Mouse (Mus musculus) kidney, adult 9 months (tissue): ENCODE measurements around the gene Pcnx2.

ENCODE experiments used
- DNase-seq: peaks from one replicate; pipeline ENCODE4 v3.0.0; 2022

The Pcnx2 gene

DNA sequence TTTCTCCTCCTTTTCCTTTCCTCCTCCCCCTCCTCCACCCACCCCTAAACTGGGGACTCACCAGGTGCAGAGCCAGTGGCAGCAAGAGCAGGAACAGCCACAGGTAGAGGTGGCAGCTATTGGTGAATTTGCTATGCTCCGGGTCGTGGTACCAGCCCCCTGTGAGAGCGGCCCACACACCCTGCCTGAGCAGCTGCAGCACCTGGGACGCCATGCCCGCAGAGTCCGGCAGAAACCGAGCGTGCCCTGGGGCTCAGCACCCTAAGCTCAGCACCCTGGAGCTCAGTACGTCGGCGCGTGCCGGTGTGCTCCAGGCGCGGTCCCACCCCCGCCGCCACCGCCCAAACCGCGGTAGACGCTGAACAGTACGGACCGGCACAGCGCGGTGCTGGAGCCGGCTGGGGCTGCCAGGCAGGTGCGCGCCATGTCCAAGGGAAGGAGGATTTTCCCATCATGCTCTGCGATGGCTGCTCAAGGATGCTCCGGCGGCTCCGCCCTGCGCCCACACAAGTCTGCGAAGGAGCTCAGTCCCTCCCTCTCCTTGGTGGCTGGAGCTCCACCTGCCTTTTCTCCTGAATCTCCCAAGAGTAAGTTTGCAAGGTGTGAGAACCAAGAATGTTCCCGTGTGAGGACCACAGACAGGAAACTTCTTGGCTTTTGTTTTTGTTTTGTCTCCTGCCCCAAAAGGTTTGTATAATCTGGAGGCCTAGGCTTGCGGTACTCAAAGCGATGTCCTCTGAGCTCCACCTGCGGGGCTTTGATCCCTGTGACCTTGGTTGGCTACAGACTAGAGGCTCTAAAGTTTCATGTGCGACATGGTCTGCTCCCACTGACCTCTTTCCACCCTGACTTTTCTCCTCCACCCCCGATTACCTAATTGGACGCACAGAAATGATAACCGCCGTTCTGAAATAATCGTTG lies at the start of gene Pcnx2:
Pcnx2 (minus strand) TSS at position 450 of the 921 bp plus-strand sequence.
- DNase-seq: no peak

DNA sequence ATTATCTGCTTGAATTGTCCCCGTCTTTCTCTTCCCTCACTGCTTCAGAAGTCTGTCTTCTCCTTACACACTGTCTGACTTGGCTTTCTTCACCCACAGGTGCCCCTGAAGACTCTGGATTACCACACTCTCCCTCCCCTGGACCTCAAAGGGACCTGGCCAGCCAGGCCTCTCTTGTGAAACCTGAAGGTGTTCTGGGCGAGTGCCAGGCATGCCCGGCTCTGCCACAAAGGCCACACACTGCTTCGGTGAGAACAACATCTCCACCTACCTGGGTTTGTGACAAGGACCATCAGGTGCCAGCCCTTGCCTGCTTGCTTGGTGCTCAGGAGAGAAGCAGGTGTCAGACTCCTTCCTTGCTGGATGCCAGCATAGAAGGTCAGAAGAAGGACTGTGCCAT lies 46.4 kb upstream of the Pcnx2 start:
- DNase-seq: no peak

DNA sequence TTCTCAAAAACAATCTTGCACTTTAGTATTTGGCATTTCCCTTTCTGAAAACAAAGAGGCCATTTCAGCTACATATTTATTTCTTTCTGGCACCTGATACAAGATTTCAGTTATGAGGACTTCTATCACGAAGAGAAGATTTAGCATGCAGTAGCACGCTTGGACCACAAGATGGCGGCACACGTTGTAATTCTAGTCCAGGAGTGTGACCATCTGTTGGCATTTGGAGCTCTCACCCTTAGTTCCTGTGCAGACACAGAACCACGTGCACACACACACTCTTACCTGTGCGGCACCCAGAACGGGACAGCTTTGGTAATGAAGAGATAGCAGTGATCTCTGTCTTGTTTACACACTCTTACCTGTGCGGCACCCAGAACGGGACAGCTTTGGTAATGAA lies 37.5 kb upstream of the Pcnx2 start:
- DNase-seq: peak; percentile 76

DNA sequence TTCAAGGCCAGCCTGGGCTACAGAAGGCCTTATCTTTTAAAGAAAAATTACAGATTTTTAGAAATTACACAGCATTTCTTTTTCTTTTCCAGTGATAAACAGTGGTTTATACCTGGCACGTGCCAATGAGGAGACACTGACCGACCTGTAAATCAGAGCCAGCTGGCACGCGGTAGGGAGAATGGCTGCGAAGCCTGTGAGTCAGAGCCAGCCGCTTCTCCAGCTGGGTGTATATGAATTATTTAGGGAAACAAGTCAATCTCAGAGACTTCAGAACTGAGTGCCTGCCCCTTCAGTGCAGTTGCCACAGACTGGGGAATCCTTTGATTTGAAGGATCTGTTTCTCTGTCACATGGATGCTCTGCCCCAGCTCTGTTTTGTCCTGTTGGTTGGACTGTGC lies 33.7 kb upstream of the Pcnx2 start:
- no peak for DNase-seq

DNA sequence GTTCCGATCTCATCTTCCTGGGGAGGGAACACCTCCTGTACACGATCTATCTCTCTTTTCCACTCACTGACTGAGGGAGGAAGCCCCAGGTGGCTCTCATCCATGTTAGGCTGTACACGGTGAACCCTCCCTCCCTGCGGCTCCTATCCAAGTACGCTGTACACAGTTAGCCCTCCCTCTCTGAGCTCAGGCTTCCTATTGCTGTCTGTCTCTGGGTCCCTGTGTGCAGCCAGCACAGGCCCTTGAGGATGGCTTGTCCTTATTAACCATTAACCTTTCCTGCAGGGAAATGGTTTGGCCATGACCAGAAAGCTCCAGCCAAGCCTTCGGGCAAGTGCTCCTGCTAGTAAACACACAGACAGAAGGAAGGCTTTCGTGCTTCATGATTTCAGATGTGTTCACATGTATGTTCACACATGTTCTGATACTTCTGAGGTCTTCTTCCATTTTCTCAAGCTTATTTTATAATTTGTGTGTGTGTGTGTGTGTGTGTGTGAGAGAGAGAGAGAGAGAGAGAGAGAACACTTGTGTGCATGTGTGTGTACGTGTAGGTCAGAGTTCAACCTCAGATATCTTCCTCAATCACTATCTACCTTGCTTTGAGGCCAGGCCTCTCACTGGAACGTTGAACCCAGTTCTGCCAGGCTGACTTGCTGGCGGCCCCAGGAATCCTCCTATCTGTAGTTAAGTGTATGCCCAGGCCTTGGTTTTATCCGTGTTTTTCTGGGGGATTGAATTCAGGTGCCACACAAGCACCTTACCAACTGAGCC lies 32.3 kb upstream of the Pcnx2 start:
- DNase-seq: peak; percentile 85

DNA sequence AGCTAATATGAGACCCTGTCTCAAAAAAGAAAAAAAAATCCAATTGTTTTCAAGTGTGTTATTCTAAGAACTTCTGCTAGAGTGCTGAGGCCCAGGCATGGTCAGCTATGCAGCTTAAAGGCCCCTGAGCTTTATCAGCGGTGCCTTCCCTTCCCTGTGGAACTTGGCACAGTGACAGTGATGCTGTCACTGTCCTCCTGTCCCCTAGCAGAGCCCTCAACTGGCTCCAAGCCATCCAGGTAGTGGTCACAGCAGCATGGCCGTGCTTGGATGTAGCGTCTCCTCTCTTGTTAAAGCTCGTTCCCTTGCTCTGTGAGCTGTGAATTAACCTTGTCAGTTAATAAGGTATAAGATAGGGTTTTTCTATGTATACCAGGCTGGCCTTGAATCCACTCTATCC lies 28.5 kb upstream of the Pcnx2 start:
- DNase-seq: no peak

DNA sequence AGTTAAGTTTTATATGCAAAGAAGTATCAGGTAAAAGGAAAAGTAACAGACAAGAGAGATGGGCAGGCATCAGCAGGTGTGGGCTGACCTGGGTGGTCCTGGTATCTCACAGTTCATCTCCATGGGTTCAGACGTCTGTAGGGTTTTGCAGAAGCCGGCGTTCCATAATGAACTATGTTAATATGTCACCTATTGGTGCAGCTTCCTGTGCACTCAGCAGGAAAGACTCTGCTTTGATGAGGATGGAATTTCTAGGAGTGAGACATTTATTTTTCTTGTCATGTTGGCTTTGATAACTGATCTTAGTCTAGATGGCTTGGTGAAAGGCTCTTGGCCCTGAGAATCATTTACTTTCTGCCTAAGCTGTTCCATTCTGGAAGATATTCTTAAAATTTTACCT lies 24.2 kb upstream of the Pcnx2 start:
- DNase-seq: peak; percentile 64

DNA sequence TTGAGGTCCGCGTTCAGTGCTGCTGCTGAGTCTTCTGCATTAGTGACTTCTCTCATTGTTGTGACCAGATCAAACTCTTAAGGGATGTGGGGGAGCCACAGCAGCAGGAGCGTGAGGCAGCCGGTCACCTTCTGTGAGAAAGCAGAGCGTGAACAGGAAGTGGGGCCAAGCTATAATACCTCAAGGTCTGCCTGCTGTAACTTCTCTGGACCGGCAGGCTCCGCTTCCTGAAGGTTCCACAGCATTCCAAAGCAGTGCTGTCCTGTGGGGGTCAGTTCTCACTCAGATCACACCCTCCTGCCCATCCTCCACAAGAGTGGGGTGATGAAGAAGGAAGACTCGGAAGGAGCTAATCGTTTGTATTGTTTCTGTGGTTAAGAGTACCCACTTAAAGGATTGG lies 22.6 kb upstream of the Pcnx2 start:
- no peak for DNase-seq

DNA sequence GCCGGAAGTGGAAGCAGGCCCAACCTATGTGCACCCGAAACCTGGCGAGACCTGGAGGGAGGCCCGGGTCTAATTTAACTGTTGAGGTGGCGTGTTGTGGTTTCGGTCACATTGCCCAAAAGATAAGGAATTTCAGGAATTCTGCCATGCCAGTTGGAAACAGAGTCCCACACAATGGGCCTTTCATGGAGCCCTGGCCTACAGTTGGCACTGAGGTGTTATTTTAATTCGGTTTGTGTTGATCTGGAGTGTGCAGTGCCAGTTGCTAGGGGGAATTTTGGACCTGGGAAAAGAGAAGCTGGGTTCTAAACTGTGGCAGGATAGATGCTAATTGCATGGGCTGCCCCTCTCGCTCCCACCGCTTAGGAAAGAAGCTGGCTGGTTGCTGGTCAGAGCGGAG lies 22.2 kb upstream of the Pcnx2 start:
- no peak for DNase-seq

DNA sequence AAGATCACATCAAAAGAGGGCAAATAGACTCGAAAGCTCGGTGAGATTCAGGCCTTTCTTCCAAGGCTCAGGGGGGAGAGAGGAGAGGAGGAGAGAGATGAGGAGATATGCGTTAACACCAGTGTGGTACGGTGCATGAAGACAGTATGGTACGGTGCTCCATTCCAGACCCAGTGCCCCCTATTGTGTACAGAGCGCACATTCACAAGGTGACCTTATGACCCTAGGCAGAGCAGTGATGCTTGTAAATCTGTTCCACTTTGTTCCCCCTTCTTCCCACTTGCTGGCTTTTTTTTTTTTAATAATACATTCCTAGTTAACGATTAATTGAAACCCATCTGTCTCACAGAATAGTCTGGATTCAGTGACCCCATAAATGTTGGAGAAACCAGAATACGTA lies 21.4 kb upstream of the Pcnx2 start:
- no peak for DNase-seq

DNA sequence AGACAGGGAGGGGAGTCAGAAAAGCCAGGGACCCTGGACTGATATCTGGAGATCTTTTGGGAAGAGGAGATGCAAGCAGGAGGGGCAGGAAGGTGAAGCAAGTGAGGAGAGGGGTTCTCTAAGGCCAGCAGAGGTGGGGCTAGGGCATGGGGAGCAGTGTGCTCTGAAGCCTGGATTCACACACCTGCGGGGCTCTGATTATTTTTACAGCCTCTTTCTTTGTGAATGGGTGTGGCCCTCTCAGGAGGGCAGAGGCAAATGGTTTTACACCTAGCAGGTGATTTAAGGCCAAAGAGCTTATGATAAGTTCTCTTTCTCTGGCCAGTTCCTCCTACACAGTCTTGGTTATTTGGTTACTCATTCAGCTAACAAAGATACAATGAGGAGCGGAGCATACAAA lies 20.6 kb upstream of the Pcnx2 start:
- no peak for DNase-seq

DNA sequence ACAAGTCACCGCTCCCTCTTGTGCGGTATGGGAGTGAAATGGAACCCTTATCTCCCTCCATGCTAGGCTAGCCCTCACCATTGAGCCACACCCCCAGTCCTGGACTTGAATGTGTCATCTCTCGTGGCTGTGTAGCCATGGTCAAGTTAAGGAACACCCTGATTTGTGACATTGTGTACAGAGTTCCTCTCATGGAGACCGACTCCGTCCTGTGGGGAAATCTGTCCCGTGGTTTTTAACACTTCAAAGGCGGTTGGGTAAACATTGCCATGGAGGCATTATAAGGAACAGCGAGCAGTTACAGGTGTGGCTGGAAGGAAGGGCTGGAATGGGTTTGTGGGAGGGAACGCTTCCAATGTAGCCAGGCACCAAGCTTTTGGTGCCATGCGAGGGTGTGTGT lies 18.9 kb upstream of the Pcnx2 start:
- DNase-seq: no peak

DNA sequence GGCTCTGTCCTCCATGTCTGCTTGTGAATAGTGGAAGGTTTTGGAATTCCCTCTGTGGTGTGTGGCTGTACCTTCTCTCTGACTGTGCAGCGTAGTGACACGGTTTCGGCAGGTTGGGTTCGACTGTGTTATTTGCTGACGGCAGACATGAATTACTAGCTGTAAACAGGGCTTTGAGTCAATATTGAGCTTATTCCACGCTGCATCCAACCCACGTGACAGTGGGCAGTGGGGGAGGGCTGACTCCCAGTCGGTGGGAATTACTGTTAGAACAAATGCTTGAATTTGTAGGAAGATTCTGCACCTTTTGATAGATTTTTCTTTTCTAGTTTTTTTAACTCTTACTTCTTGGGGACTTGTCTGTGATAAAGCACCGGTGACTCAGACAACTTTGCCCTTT lies 16.3 kb upstream of the Pcnx2 start:
- no peak for DNase-seq

DNA sequence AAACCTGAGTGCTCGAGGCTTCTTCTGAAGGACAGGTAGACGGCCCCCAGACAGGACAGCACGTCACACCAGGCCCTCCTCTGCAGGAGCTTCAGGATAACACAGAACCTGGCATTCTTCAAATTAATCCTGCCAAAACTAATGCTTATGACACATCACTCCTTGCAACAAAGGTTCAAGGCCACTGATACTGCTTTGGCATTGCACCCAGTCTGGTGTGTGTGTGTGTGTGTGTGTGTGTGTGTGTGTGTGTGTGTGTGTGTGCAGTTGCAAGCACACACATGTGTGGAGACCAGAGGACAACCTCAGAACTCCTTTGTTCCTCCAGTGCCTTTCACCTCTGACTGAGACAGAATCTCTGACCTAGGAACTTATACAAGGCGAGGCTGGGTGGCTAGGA lies 15.1 kb upstream of the Pcnx2 start:
- no peak for DNase-seq

DNA sequence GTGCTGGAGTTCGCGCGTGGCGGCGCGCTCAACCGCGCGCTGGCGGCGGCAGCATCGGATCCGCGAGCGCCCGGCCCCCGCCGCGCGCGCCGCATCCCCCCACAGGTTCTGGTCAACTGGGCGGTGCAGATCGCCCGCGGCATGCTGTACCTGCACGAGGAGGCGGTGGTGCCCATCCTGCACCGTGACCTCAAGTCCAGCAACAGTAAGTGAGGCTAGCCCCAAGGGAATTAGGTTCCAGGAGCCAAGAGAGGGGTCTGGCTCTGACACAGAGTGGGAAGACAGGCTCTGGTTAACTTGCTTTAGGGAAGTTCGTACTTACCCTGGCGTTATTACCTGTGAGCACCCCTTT lies 13.1 kb upstream of the Pcnx2 start:
- no peak for DNase-seq

DNA sequence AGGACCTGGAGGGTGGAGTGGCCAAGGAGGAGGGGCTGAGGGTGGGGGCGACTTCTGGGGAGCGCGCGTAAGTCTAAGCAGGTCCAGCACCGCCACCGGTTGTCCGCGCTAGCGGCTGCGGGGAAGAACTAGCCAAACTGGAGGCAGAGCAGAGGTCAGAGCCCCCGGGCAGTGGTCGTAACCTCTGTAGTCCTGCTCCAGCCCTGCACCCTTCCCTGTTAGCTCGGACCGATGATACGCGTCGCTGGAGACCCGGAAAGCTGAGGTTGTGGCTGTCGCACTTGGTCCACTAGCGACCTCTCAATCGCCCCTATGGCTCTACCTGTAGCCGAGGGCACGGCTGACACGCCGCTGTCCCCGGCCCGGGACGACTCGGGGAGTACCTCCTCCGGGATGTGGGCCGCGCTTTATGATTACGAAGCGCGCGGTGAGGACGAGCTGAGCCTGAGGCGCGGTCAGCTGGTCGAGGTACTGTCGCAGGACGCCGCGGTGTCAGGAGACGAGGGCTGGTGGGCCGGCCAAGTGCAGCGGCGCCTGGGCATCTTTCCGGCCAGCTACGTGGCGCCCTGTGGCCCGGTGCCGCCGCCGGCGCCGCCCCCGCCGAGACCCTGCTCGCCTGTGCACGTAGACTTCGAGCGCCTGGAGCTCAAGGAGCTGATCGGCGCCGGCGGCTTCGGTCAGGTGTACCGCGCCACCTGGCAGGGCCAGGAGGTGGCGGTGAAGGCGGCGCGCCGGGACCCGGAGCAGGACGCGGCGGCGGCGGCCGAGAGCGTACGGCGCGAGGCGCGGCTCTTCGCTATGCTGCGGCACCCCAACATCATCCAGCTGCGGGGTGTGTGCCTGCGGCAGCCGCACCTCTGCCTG lies 12.5 kb upstream of the Pcnx2 start, which contains the start of gene Map3k21:
Map3k21 (plus strand) TSS at position 86 of the 864 bp plus-strand sequence.
- no peak for DNase-seq

DNA sequence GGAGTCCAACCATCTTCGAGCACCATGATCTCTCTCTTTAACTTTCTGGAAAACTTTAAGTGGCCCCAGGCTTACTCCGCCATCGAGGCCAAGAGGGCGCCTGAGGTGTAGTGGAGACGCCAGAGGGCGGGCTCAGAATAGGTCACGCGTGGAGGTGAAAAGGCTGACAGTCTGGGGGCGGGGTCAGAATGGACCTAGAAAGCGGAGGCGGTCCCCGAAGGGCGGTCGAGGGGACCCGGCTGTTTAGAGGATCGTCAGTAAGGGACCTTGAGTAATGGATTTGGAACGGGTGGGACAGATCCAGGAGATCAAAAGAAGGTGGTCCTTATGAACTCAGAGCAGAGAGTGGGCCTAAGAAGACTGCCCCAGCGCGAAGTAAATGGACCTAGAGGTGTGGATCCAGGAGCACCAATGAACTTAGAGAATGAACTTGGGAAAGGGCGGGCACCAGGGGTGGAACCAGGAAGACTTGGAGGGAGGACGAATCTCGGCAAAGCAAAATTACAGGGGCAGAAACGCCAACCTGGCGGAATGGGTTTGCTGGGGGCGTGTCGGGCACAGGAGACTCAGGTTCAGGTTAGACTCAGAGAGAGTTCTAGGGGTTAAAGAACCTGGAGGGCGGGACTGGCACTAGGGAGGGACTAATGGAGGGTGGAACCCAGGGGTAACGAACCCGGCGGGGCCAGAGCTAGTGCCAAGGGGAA lies 11.7 kb upstream of the Pcnx2 start:
- peak; percentile 97 for DNase-seq

DNA sequence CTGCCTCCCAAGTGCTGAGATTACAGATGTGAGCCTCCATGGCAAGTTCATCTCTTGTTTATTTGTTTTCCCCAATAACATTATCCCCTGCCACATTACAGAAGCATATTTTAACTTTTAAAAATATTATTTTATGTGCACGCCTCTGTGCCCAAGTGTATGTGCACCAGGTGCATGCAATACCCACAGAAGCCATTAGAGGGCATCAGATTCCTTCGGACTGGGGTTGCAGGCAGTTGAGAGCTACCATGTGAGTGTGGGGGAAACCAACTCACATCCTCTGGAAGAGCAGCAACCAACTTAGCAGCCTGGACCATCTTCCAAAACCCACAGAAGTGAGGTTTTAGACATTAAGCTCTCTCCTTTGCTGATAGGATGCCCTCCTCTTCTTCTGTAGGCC lies 9.2 kb upstream of the Pcnx2 start:
- DNase-seq: no peak

DNA sequence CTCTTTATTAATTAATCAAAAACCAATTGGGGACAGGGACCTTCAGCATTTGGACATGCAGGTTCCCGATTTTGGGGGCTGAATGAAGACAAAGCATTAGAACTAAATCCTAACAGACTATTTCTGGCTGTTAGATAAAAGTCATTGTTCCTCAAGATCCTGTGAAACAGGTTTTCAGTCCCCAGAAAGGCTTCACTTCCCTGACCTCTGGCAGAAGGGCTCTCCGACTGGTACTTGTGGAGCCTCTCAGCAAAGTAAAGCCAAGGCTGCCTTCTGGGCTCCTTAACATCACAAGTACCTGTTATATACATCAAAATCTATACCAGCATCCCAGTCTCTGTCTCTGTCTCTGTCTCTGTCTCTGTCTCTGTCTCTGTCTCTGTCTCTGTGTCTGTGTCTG lies 7.2 kb upstream of the Pcnx2 start:
- no peak for DNase-seq

DNA sequence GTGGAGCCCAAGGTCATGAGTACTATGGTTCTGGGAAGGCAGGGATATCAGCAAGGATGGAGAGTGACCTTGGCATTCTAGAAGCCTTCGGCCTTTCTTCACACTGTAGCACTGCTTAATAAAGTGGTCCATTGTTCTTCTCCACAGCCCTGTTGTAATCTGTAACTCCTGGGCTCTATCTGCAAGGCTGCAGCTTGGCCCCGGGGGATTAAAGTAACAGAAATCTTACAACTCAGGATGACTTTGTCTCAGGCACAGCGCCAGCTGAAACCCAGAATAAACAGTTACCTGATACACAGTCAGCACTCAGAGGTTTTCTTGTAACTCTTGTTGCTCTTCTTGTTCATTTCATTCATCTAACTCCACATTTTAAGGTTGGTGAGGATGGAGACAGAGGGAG lies 4.4 kb upstream of the Pcnx2 start:
- no peak for DNase-seq

DNA sequence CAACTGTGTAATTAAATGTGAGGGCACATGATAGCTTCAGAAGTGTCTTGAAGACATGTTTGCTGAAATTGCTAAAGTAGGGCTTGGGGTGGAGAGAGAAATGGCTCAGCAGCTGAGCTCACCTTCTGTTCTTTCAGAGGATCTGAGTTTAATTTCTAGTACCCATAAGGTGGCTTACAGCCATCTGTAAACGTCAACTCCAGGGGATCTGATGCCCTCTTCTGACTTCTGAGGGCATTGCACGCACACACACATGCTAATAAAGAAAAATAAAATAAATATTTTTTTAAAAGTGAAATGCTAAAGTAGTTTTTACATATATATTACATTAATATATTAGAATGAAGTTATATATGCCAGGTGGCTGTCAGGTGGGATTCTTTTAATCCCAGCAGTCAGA lies 3.0 kb upstream of the Pcnx2 start:
- no peak for DNase-seq

DNA sequence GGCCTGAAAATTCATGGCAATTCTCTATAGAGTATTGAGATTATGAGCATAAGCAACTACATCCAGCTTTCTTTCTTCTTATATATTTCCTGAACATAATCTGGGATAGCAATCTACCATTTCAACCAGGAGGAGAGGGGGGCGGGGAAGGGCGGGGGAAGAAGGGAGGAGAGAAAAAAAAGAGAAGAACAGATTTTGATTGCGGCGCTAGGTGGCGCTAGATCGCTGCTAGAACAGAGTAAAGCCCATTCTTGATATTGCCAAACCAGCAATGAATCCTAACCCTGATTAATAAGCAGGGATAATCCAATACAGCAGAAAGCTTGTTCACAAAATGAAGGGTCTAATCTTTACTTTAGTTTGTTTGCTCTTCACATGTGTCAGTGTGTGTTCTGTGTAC lies 782 bp upstream of the Pcnx2 start:
- no peak for DNase-seq

DNA sequence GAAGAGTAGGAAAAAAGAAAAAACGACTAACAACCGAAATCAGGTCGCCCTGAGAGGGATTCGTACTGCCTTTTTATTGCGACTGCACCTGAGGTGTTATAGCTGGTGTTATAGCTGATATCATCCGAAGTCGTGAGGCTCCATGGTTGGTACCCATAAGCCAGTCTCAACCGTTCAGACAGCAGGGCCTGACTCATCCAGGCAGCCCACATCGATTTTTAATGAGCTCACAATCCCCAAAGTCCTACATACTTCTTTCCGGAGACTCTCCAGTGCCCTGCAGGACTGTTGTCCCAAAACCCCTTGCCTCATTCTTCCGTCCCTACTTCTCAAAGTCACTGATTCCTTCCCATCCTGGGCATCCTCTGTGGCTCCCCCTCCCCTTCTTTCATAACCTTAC lies 729 bp downstream of the Pcnx2 start:
- no peak for DNase-seq
